Mouse (Mus musculus) liver, embryonic 14.5 days (tissue): ENCODE measurements at regions not wholly inside any gene's neighbourhood (a gene's known extent, or its start where the extent isn't known, plus 50 kb on each side); places are given as distances from the start of the nearest gene placed in this dataset.

Experiments
- CTCF ChIP-seq: IDR thresholded peaks from 2 replicates; pipeline ENCODE4 v1.5.1; 2016; ENCODE audit warnings: antibody characterized with exemption, low read depth, control low read depth
- EP300 ChIP-seq: IDR thresholded peaks from 2 replicates; pipeline ENCODE4 v1.6.1; 2016; ENCODE audit warnings: antibody characterized with exemption, low read depth

- TF ChIP-seq CTCF (no peak), EP300 (no peak)
Measured at GRCm38 (mm10) chr3:133685393-133685792, 140.5 kb upstream of the Tet2 start.
